Mouse (Mus musculus): ENCODE results near the gene Ccdc153. TPM values are rescaled to one million over a fixed set of nuclear protein-coding genes. Genes with fewer than 3 reads are reported as not detected.

Gene Ccdc153
- polyA plus RNA-seq, 1 experiment from 2014 or later: not detected

- no peak for ATAC-seq (ENCODE audit: low FRiP score)
- H3K27me3 ChIP-seq (ENCODE audit: control insufficient read depth, insufficient read depth, low read length): peaks cover 5% of the 10 kb centered on the region; the same call in 1 of the 2 replicates
- H3K4me3 ChIP-seq (ENCODE audit: low read depth, low read length): 0 out of 2 replicates have a peak overlapping the region, but pooled peaks have one; percentile 6
- no peak overlapping the region for H3K9ac ChIP-seq (ENCODE audit: low read depth, low read length)
- peak overlapping the region; percentile 25; the same call in 1 of the 2 replicates for H3K4me2 ChIP-seq (replicated peaks; ENCODE audit: low read depth, low read length)
- 16% methylated on average over 6 of the region's 6 CpGs for WGBS
- H3K27ac ChIP-seq (ENCODE audit: low read depth, low read length): no peak overlapping the region
- no peaks in the 10 kb centered on the region for H3K9me3 ChIP-seq (ENCODE audit: control insufficient read depth, low read length)
- H3K4me1 ChIP-seq (replicated peaks; ENCODE audit: control insufficient read depth, insufficient read depth, low read length): peaks cover 7% of the 10 kb centered on the region
- no peaks in the 10 kb centered on the region; the same call in 1 of the 2 replicates for H3K36me3 ChIP-seq (ENCODE audit: control insufficient read depth, insufficient read depth, low read length)
- DNase-seq (ENCODE audit: low spot score): no peak
Observed at GRCm38 (mm10) chr9:44286256-44286850, 45.9 kb downstream of the Ccdc153 start.

- Histone ChIP-seq H3K9me3 (ENCODE audit: control insufficient read depth, low read length) (no peaks in the 10 kb centered on the region), H3K27ac (ENCODE audit: low read depth, low read length) (no peak overlapping the region), H3K27me3 (ENCODE audit: control insufficient read depth, insufficient read depth, low read length) (peaks cover 5% of the 10 kb centered on the region; the same call in 1 of the 2 replicates), H3K4me3 (ENCODE audit: low read depth, low read length) (peak overlapping the region; percentile 60), H3K36me3 (ENCODE audit: control insufficient read depth, insufficient read depth, low read length) (no peaks in the 10 kb centered on the region; the same call in 1 of the 2 replicates), H3K4me1 (replicated peaks; ENCODE audit: control insufficient read depth, insufficient read depth, low read length) (peaks cover 7% of the 10 kb centered on the region), H3K4me2 (replicated peaks; ENCODE audit: low read depth, low read length) (peak overlapping the region; percentile 92), H3K9ac (ENCODE audit: low read depth, low read length) (peak overlapping the region; percentile 79)
- ATAC-seq (ENCODE audit: low FRiP score) (no peak), DNase-seq (ENCODE audit: low spot score) (peak; percentile 34)
- 11% methylated on average over 11 of the region's 11 CpGs for WGBS
Observed at GRCm38 (mm10) chr9:44287003-44287400, 46.5 kb downstream of the Ccdc153 start.

- peak; percentile 64 for ATAC-seq (ENCODE audit: low FRiP score)
- Histone ChIP-seq H3K36me3 (ENCODE audit: control insufficient read depth, insufficient read depth, low read length) (peaks cover 2% of the 10 kb centered on the region; the same call in 1 of the 2 replicates), H3K9me3 (ENCODE audit: control insufficient read depth, low read length) (no peaks in the 10 kb centered on the region), H3K27ac (ENCODE audit: low read depth, low read length) (peak overlapping the region; percentile 56), H3K4me2 (replicated peaks; ENCODE audit: low read depth, low read length) (peak overlapping the region; percentile 92), H3K27me3 (ENCODE audit: control insufficient read depth, insufficient read depth, low read length) (peaks cover 5% of the 10 kb centered on the region; the same call in 1 of the 2 replicates), H3K4me3 (ENCODE audit: low read depth, low read length) (peak overlapping the region; percentile 60), H3K4me1 (replicated peaks; ENCODE audit: control insufficient read depth, insufficient read depth, low read length) (peaks cover 7% of the 10 kb centered on the region), H3K9ac (ENCODE audit: low read depth, low read length) (peak overlapping the region; percentile 79)
- peak; percentile 69 for DNase-seq (ENCODE audit: low spot score)
- under 1% methylated on average over 47 of the region's 47 CpGs for WGBS
Observed at GRCm38 (mm10) chr9:44287401-44288075, 47.1 kb downstream of the Ccdc153 start.

- ATAC-seq (ENCODE audit: low FRiP score) (peak; percentile 68), DNase-seq (ENCODE audit: low spot score) (peak; percentile 69)
- Histone ChIP-seq H3K9me3 (ENCODE audit: control insufficient read depth, low read length) (no peaks in the 10 kb centered on the region), H3K27me3 (ENCODE audit: control insufficient read depth, insufficient read depth, low read length) (peaks cover 5% of the 10 kb centered on the region; the same call in 1 of the 2 replicates), H3K36me3 (ENCODE audit: control insufficient read depth, insufficient read depth, low read length) (peaks cover 2% of the 10 kb centered on the region; the same call in 1 of the 2 replicates), H3K9ac (ENCODE audit: low read depth, low read length) (peak within 1 kb of the TSS; percentile 79), H3K27ac (ENCODE audit: low read depth, low read length) (peak within 1 kb of the TSS; percentile 56), H3K4me3 (ENCODE audit: low read depth, low read length) (peak within 1 kb of the TSS; percentile 60), H3K4me2 (replicated peaks; ENCODE audit: low read depth, low read length) (peak within 1 kb of the TSS; percentile 92), H3K4me1 (replicated peaks; ENCODE audit: control insufficient read depth, insufficient read depth, low read length) (peaks cover 7% of the 10 kb centered on the region)
- 1% methylated on average over 34 of the region's 38 CpGs for WGBS
Observed at GRCm38 (mm10) chr9:44288076-44288958, 47.8 kb downstream of the Ccdc153 start, which contains the start of gene Abcg4. Abcg4 (minus strand) TSS chr9:44288615.

GRCm38 (mm10) chr9:44288959-44289291 is 48.4 kb downstream of the Ccdc153 start:
- WGBS: 7% methylated on average over 11 of the region's 11 CpGs
- Histone ChIP-seq H3K36me3 (ENCODE audit: control insufficient read depth, insufficient read depth, low read length) (peaks cover 2% of the 10 kb centered on the region; the same call in 1 of the 2 replicates), H3K27me3 (ENCODE audit: control insufficient read depth, insufficient read depth, low read length) (peaks cover 5% of the 10 kb centered on the region; the same call in 1 of the 2 replicates), H3K4me2 (replicated peaks; ENCODE audit: low read depth, low read length) (peak overlapping the region; percentile 92), H3K9ac (ENCODE audit: low read depth, low read length) (no peak overlapping the region; the same call in 1 of the 2 replicates), H3K27ac (ENCODE audit: low read depth, low read length) (no peak overlapping the region), H3K4me1 (replicated peaks; ENCODE audit: control insufficient read depth, insufficient read depth, low read length) (peaks cover 7% of the 10 kb centered on the region), H3K9me3 (ENCODE audit: control insufficient read depth, low read length) (no peaks in the 10 kb centered on the region), H3K4me3 (ENCODE audit: low read depth, low read length) (peak overlapping the region; percentile 60)
- ATAC-seq (ENCODE audit: low FRiP score): peak; percentile 34; the same call in 1 of the 2 replicates
- DNase-seq (ENCODE audit: low spot score): peak; percentile 19

GRCm38 (mm10) chr9:44292490-44292889 is 52.0 kb downstream of the Ccdc153 start:
- Histone ChIP-seq H3K27ac (ENCODE audit: low read depth, low read length) (no peak overlapping the region), H3K9me3 (ENCODE audit: control insufficient read depth, low read length) (no peaks in the 10 kb centered on the region), H3K4me2 (replicated peaks; ENCODE audit: low read depth, low read length) (no peak overlapping the region), H3K9ac (ENCODE audit: low read depth, low read length) (no peak overlapping the region), H3K27me3 (ENCODE audit: control insufficient read depth, insufficient read depth, low read length) (no peaks in the 10 kb centered on the region), H3K4me3 (ENCODE audit: low read depth, low read length) (no peak overlapping the region), H3K4me1 (replicated peaks; ENCODE audit: control insufficient read depth, insufficient read depth, low read length) (peaks cover under 1% of the 10 kb centered on the region; the same call in 1 of the 2 replicates), H3K36me3 (ENCODE audit: control insufficient read depth, insufficient read depth, low read length) (peaks cover 13% of the 10 kb centered on the region; the same call in 1 of the 2 replicates)
- peak; percentile 41 for DNase-seq (ENCODE audit: low spot score)
- 70% methylated on average over 3 of the region's 3 CpGs for WGBS
- no peak for ATAC-seq (ENCODE audit: low FRiP score)

Other genes starting within 250 kb of the Ccdc153 start
- 0.31 and 0.35 TPM in 2 replicates for gene Thy1, start 197.3 kb upstream of the Ccdc153 start, polyA plus RNA-seq (2014; fragmentation: Nextera tagmentation; extraction: Ambion mirVana)
- gene Usp2, start 173.7 kb upstream of the Ccdc153 start, polyA plus RNA-seq (2014; fragmentation: Nextera tagmentation; extraction: Ambion mirVana): 11.4 and 13.9 TPM in 2 replicates
- gene Mfrp, start 138.9 kb upstream of the Ccdc153 start, polyA plus RNA-seq (2014; fragmentation: Nextera tagmentation; extraction: Ambion mirVana): 0.10 and 0.23 TPM in 2 replicates
- gene C1qtnf5, start 133.4 kb upstream of the Ccdc153 start, polyA plus RNA-seq (2014; fragmentation: Nextera tagmentation; extraction: Ambion mirVana): 0.82 and 1.2 TPM in 2 replicates
- 0.29 and 0.38 TPM in 2 replicates for gene Gm49380, start 127.2 kb upstream of the Ccdc153 start, polyA plus RNA-seq (2014; fragmentation: Nextera tagmentation; extraction: Ambion mirVana)
- 43.7 and 51.8 TPM in 2 replicates for gene Rnf26, start 127.2 kb upstream of the Ccdc153 start, polyA plus RNA-seq (2014; fragmentation: Nextera tagmentation; extraction: Ambion mirVana)
- 13.0 and 14.3 TPM in 2 replicates for gene Mcam, start 106.2 kb upstream of the Ccdc153 start, polyA plus RNA-seq (2014; fragmentation: Nextera tagmentation; extraction: Ambion mirVana)
- 22.7 and 24.7 TPM in 2 replicates for gene Cbl, start 6.6 kb upstream of the Ccdc153 start, polyA plus RNA-seq (2014; fragmentation: Nextera tagmentation; extraction: Ambion mirVana)
- gene Pdzd3, start 10.8 kb downstream of the Ccdc153 start, polyA plus RNA-seq (2014; fragmentation: Nextera tagmentation; extraction: Ambion mirVana): 0.13 TPM in 1 of 2 replicates, not detected in the other
- gene Nlrx1, start 27.9 kb downstream of the Ccdc153 start, polyA plus RNA-seq (2014; fragmentation: Nextera tagmentation; extraction: Ambion mirVana): 1.9 and 2.9 TPM in 2 replicates
- gene Abcg4, start 47.9 kb downstream of the Ccdc153 start, polyA plus RNA-seq (2014; fragmentation: Nextera tagmentation; extraction: Ambion mirVana): 2.9 and 5.7 TPM in 2 replicates
- gene Hinfp, start 65.0 kb downstream of the Ccdc153 start, polyA plus RNA-seq (2014; fragmentation: Nextera tagmentation; extraction: Ambion mirVana): 23.1 and 23.2 TPM in 2 replicates
- 10.1 and 11.4 TPM in 2 replicates for gene C2cd2l, start 79.6 kb downstream of the Ccdc153 start, polyA plus RNA-seq (2014; fragmentation: Nextera tagmentation; extraction: Ambion mirVana)
- gene Dpagt1, start 85.3 kb downstream of the Ccdc153 start, polyA plus RNA-seq (2014; fragmentation: Nextera tagmentation; extraction: Ambion mirVana): 47.7 and 51.6 TPM in 2 replicates
- 340 and 346 TPM in 2 replicates for gene H2afx, start 94.0 kb downstream of the Ccdc153 start, polyA plus RNA-seq (2014; fragmentation: Nextera tagmentation; extraction: Ambion mirVana)
- gene Hmbs, start 103.6 kb downstream of the Ccdc153 start, polyA plus RNA-seq (2014; fragmentation: Nextera tagmentation; extraction: Ambion mirVana): 134 and 151 TPM in 2 replicates
- gene Vps11, start 121.0 kb downstream of the Ccdc153 start, polyA plus RNA-seq (2014; fragmentation: Nextera tagmentation; extraction: Ambion mirVana): 23.4 and 31.5 TPM in 2 replicates
- gene Hyou1, start 138.8 kb downstream of the Ccdc153 start, polyA plus RNA-seq (2014; fragmentation: Nextera tagmentation; extraction: Ambion mirVana): 29.7 and 31.8 TPM in 2 replicates
- 27.9 and 31.5 TPM in 2 replicates for gene Slc37a4, start 156.2 kb downstream of the Ccdc153 start, polyA plus RNA-seq (2014; fragmentation: Nextera tagmentation; extraction: Ambion mirVana)
- gene Rps25, start 166.5 kb downstream of the Ccdc153 start, polyA plus RNA-seq (2014; fragmentation: Nextera tagmentation; extraction: Ambion mirVana): 1,535 and 1,670 TPM in 2 replicates
- 255 and 264 TPM in 2 replicates for gene Trappc4, start 166.9 kb downstream of the Ccdc153 start, polyA plus RNA-seq (2014; fragmentation: Nextera tagmentation; extraction: Ambion mirVana)
- 21.7 and 22.0 TPM in 2 replicates for gene Ccdc84, start 177.9 kb downstream of the Ccdc153 start, polyA plus RNA-seq (2014; fragmentation: Nextera tagmentation; extraction: Ambion mirVana)
- not detected in 2 replicates for gene Foxr1, start 200.5 kb downstream of the Ccdc153 start, polyA plus RNA-seq (2014; fragmentation: Nextera tagmentation; extraction: Ambion mirVana)
- gene Upk2, start 214.3 kb downstream of the Ccdc153 start, polyA plus RNA-seq (2014; fragmentation: Nextera tagmentation; extraction: Ambion mirVana): 0.83 TPM in 1 of 2 replicates, not detected in the other
- 8.6 and 10.1 TPM in 2 replicates for gene Bcl9l, start 242.1 kb downstream of the Ccdc153 start, polyA plus RNA-seq (2014; fragmentation: Nextera tagmentation; extraction: Ambion mirVana)

All from hindbrain, embryonic 11.5 days (tissue).